Mouse (Mus musculus) urinary bladder, adult 18-20 months (tissue): ENCODE measurements around the gene Kcnk6.

Experiments
- DNase-seq, 2 experiments: peaks; one replicate each; pipeline ENCODE4 v3.0.0; 2022; ENCODE audit warnings: low spot score in 2 of 2, mixed read lengths in 2 of 2

Kcnk6 gene

DNA sequence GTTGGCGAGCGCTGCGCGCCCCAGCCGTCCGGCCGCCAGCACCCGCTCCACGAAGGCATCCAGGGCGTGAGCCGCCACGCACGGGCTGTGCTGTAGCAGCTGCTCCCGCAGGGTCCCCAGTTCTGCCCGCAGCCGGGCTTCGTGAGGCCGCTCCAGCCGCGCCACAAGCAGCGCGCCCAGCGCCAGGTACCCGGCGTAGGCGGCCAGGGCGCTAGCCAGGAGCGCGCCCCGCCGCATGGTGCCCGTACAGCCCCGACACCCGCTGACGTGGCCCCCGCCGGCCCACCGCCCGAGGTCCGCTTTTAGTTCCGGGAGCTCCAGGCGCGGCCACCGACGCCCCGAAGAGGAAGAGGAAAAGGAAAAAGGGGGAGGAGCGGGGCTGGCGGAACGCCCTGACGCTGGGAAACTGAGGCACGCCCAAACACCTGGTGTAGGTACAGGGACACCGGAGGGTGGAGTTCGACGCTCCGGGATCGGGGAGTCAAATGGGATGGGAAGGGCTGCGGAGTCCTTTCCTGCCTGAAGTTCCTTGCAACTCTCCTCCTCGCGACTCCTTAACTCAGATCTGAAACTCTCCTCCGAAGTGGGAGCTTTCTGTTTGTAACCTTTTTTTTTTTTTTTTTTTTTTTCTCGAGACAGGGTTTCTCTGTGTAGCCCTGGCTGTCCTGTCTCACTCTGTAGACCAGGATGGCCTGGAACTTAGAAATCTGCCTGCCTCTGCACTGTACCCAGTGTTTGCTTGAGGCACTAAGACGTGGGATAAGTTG is at the start of gene Kcnk6:
Gene Kcnk6 (minus strand): TSS at position 269 of the 767 bp plus-strand sequence.
- peak in 1 of 2 experiments; percentile 54 for DNase-seq

GRCm38 (mm10) chr7:29281201-29282073 is 49.1 kb upstream of the Kcnk6 start, which contains the start of gene Spint2:
Gene Spint2 (minus strand): TSS chr7:29281912.
- peak; percentile 85 to 94 for DNase-seq

DNA sequence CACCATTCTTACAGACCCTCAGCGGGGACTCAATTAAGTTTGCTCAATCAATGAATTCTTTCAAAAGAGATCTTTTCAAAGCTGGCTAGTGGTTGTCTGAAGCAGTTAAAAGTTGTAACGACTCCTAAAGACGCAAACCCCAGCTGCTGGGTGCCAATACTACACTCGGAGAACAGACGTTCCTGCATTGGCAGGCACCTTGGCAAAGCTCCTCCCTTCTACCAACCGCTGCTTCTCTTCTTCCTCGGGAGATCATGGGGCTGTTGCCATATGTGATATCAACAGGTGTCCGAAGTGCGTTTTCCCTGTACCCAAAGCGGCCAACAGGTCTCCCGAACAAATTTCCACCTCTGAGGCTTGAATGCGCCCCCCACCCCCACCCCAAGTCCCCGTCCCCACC is 48.5 kb upstream of the Kcnk6 start:
- no peak for DNase-seq

DNA sequence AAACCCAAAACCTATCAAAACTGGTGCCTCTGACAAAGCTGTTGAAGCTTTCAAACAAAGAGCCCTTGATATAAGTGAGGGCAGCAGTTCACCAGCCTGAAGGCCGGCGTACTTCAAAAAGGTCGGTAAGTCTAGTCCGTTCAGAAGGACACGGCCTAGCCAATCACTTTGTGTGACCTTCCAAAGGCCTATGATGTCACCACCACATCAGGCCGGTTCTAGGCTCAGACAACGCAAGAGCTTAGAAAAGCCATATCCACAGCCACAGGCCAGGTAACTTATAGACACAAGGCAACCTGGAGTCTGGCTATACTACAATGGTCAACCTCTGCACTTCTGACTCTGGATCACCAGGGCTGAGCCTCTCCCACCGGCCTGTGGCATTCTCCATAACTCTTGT is 47.6 kb upstream of the Kcnk6 start:
- no peak for DNase-seq

- no peak for DNase-seq
These were observed 46.9 kb upstream of the Kcnk6 start for GRCm38 (mm10) chr7:29279261-29279660.

GRCm38 (mm10) chr7:29277510-29277909 is 45.2 kb upstream of the Kcnk6 start:
- no peak for DNase-seq

DNA sequence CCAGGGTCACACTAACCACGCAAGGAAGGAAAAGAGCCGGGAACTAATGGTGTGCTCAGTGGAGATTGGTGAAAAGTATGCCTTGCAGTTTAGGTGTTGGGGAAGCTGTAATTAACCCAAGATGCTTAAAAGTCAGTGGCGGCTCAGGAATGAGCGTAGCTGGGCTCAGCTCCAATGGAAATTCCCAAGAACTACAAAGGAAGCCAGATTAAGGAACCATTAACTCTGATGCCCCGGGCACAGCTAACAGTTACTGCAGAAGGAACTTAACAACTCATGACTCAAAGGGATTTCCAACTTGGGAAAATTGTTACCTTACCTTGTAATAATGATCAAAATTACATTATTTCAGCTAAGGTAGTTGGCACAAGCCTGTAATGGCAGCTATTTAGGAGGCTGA is 44.4 kb upstream of the Kcnk6 start:
- no peak for DNase-seq

- DNase-seq = no peak
These were observed 39.6 kb upstream of the Kcnk6 start for GRCm38 (mm10) chr7:29271687-29272465.

DNA sequence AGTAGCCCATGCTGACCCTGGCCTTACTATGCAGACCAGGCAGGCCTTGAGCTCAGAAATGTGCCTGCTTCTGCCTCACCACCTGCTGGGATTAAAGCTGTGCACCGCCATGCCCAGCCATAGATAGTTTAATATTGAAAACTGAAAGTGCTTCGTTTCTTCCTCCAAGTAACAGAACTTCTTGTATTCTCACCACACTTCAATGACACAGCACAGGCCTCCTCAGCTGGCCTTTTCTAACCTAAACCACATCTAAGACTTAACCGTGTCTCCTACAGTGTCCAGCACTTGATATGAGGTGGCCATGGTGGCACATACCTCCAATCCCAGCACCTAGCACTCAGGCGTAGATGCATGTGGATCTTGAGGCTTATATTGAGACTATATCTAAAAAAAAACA is 38.1 kb upstream of the Kcnk6 start:
- no peak for DNase-seq

DNA sequence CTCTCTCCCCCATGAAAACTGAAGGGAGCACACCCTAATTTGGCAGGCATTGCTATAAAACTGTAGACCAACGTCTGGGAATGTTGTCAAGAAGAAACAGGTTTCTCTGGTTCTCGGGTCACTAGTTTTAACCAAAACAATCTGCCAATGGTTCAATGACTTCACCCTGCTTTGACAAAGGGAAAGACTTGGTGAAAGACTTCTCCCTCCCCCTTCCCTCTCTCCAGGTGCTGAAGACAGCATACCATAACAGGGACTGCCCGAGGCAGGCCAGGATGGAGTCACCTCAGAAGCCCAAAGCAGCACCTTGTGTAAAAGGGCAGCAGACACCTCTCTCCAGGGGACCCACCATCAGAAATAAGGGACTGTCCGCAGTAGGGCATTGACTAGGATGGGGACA is 34.6 kb upstream of the Kcnk6 start:
- DNase-seq = no peak

- no peak for DNase-seq
These were observed 33.3 kb upstream of the Kcnk6 start for GRCm38 (mm10) chr7:29265636-29266035.

- DNase-seq = no peak
These were observed 31.5 kb upstream of the Kcnk6 start for GRCm38 (mm10) chr7:29263831-29264230.

- no peak for DNase-seq
These were observed 29.8 kb upstream of the Kcnk6 start for GRCm38 (mm10) chr7:29262151-29262550.

GRCm38 (mm10) chr7:29259781-29260730 is 27.7 kb upstream of the Kcnk6 start:
- DNase-seq = no peak

- DNase-seq = peak in 1 of 2 experiments; percentile 65
These were observed 25.1 kb upstream of the Kcnk6 start for GRCm38 (mm10) chr7:29257368-29257767.

DNA sequence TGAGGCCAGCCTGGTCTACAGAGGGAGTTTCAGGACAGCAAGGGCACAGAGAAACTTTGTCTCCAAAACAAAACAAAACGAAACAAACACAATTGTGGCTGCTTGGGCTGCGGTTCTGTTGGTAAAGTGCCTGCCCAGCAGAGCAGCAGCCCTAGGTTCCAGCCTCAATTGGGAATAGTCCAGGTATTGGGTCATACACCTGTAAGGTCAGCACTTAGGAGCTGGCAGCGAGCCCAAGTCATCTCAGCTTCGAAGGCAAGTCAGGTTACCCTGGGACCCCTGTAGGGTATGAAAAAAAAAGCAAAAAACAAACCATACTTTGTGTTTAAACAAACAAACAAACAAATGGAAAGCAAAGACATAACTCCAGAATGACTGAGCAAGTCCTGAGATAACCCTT is 23.6 kb upstream of the Kcnk6 start:
- no peak for DNase-seq

GRCm38 (mm10) chr7:29253842-29254241 is 21.5 kb upstream of the Kcnk6 start:
- DNase-seq = no peak

- DNase-seq = peak in 1 of 2 experiments; percentile 75
These were observed 18.9 kb upstream of the Kcnk6 start for GRCm38 (mm10) chr7:29251166-29251565.

GRCm38 (mm10) chr7:29248261-29248841 is 16.0 kb upstream of the Kcnk6 start, which contains the start of gene 2200002D01Rik:
Gene 2200002D01Rik (minus strand): TSS chr7:29248466.
- DNase-seq = peak; percentile 70 to 80

- DNase-seq = peak in 1 of 2 experiments; percentile 50
These were observed 15.4 kb upstream of the Kcnk6 start for GRCm38 (mm10) chr7:29247706-29248105.
